Mouse (Mus musculus) kidney, adult 2 months (tissue): ENCODE results near the gene Tmem132e. TPM values are rescaled to one million over a fixed set of nuclear protein-coding genes. Genes with fewer than 3 reads are reported as not detected.
A peak's percentile ranks its signal among the peaks of the same experiment; 100 is the strongest.

ENCODE experiments used
- DNase-seq: peaks from one replicate; pipeline ENCODE4 v3.0.0; 2021
- H3K27ac ChIP-seq: fragments of 200-500 bp; 2 replicates; pipeline ENCODE4 v1.5.1; 2012; ENCODE audit warnings: low read depth, low read length, control low read depth, inconsistent platforms; ENCODE audit not compliant: insufficient read depth
- H3K27me3 ChIP-seq: fragments of 200-500 bp; replicated peaks from 2 replicates; pipeline ENCODE4 v1.6.1; 2012; ENCODE audit warnings: mild to moderate bottlenecking, moderate library complexity, low read length, inconsistent platforms; ENCODE audit not compliant: control insufficient read depth, insufficient read depth
- H3K36me3 ChIP-seq: fragments of 200-500 bp; 2 replicates; pipeline ENCODE4 v1.6.1; 2012; ENCODE audit warnings: mild to moderate bottlenecking, moderate library complexity, low read length, inconsistent platforms; ENCODE audit not compliant: control insufficient read depth, insufficient read depth
- H3K4me1 ChIP-seq: fragments of 200-500 bp; 2 replicates; pipeline ENCODE4 v1.6.1; 2011; ENCODE audit warnings: low read length; ENCODE audit not compliant: control insufficient read depth, insufficient read depth
- H3K4me3 ChIP-seq: fragments of 200-500 bp; 2 replicates; pipeline ENCODE4 v1.5.1; 2011; ENCODE audit warnings: mild to moderate bottlenecking, low read depth, low read length, control low read depth; ENCODE audit not compliant: insufficient read depth
- CTCF ChIP-seq: fragments of 200-500 bp; conservative IDR thresholded peaks from 2 replicates; pipeline ENCODE4 v1.5.1; 2011; ENCODE audit warnings: low read depth, mild to moderate bottlenecking, control low read depth, low read length, moderate library complexity, mixed read lengths; ENCODE audit not compliant: insufficient read depth, insufficient read length
- POLR2A ChIP-seq: fragments of 200-500 bp; IDR thresholded peaks from one replicate; pipeline ENCODE4 v1.6.1; 2011; ENCODE audit warnings: low read depth, low read length, control low read depth
- WGBS: fragments of 180-500 bp; shearing (Covaris S2); methylation state at CpG from one replicate; pipeline ENCODE4 v1.1.7; 2018; 5-methylcytosine and 5-hydroxymethylcytosine counted together
- polyA plus RNA-seq: library from polyadenylated mRNA; depleted of rRNA; stranded (reverse); fragments of >200 nt; gene quantifications from 2 replicates; pipeline ENCODE4 v1.2.3, GENCODE M21; 2012; rRNA removed

Gene Tmem132e
- polyA plus RNA-seq, 1 experiment, result 0.41 TPM

GRCm38 (mm10) chr11:82467218-82467617 lies 78.5 kb downstream of the Tmem132e start:
- no peak overlapping the region for H3K27ac ChIP-seq
- no peaks in the 10 kb centered on the region for H3K4me1 ChIP-seq
- no peaks in the 10 kb centered on the region for H3K27me3 ChIP-seq
- TF ChIP-seq CTCF, result no peak
- TF ChIP-seq POLR2A, result no peak
- no peak overlapping the region for H3K4me3 ChIP-seq
- no peak for DNase-seq
- 73% methylated on average over 7 of the region's 7 CpGs for WGBS
- no peaks in the 10 kb centered on the region for H3K36me3 ChIP-seq

GRCm38 (mm10) chr11:82471076-82471475 lies 82.4 kb downstream of the Tmem132e start:
- Histone ChIP-seq H3K27ac (no peak overlapping the region), H3K4me3 (no peak overlapping the region), H3K36me3 (no peaks in the 10 kb centered on the region), H3K4me1 (no peaks in the 10 kb centered on the region), H3K27me3 (no peaks in the 10 kb centered on the region)
- DNase-seq, result no peak
- TF ChIP-seq POLR2A (no peak), CTCF (no peak)
- WGBS, result 74% methylated on average over 1 of the region's 1 CpGs

- Histone ChIP-seq H3K36me3 (no peaks in the 10 kb centered on the region), H3K4me1 (no peaks in the 10 kb centered on the region), H3K27me3 (no peaks in the 10 kb centered on the region), H3K27ac (no peak overlapping the region), H3K4me3 (no peak overlapping the region)
- TF ChIP-seq POLR2A (no peak), CTCF (no peak)
- 38% methylated on average over 12 of the region's 12 CpGs for WGBS
- no peak for DNase-seq
These were observed 84.5 kb downstream of the Tmem132e start for GRCm38 (mm10) chr11:82473137-82473621.

- 58% methylated on average over 4 of the region's 4 CpGs for WGBS
- no peaks in the 10 kb centered on the region for H3K27me3 ChIP-seq
- H3K4me3 ChIP-seq, result no peak overlapping the region
- no peaks in the 10 kb centered on the region for H3K4me1 ChIP-seq
- TF ChIP-seq CTCF, result no peak
- no peak for TF ChIP-seq POLR2A
- no peak overlapping the region for H3K27ac ChIP-seq
- no peak for DNase-seq
- no peaks in the 10 kb centered on the region for H3K36me3 ChIP-seq
These were observed 87.4 kb downstream of the Tmem132e start for GRCm38 (mm10) chr11:82476092-82476491.

- Histone ChIP-seq H3K27ac (no peak overlapping the region), H3K27me3 (no peaks in the 10 kb centered on the region), H3K4me1 (no peaks in the 10 kb centered on the region), H3K4me3 (no peak overlapping the region), H3K36me3 (no peaks in the 10 kb centered on the region)
- 41% methylated on average over 3 of the region's 3 CpGs for WGBS
- DNase-seq, result no peak
- TF ChIP-seq POLR2A (no peak), CTCF (no peak)
These were observed 88.7 kb downstream of the Tmem132e start for GRCm38 (mm10) chr11:82477412-82477811.

- Histone ChIP-seq H3K27me3 (no peaks in the 10 kb centered on the region), H3K4me3 (no peak overlapping the region), H3K36me3 (no peaks in the 10 kb centered on the region), H3K4me1 (no peaks in the 10 kb centered on the region), H3K27ac (no peak overlapping the region)
- peak; percentile 2 for DNase-seq
- WGBS, result 70% methylated on average over 3 of the region's 3 CpGs
- no peak for TF ChIP-seq CTCF
- TF ChIP-seq POLR2A, result no peak
These were observed 92.2 kb downstream of the Tmem132e start for GRCm38 (mm10) chr11:82480941-82481340.

GRCm38 (mm10) chr11:82487359-82488086 lies 98.8 kb downstream of the Tmem132e start:
- Histone ChIP-seq H3K4me1 (no peaks in the 10 kb centered on the region), H3K27me3 (no peaks in the 10 kb centered on the region), H3K4me3 (no peak overlapping the region), H3K27ac (no peak overlapping the region), H3K36me3 (no peaks in the 10 kb centered on the region)
- TF ChIP-seq POLR2A (no peak), CTCF (no peak)
- 42% methylated on average over 8 of the region's 8 CpGs for WGBS
- no peak for DNase-seq

GRCm38 (mm10) chr11:82490896-82491295 lies 102.2 kb downstream of the Tmem132e start:
- no peaks in the 10 kb centered on the region for H3K36me3 ChIP-seq
- no peak overlapping the region for H3K27ac ChIP-seq
- WGBS, result 38% methylated on average over 3 of the region's 3 CpGs
- H3K27me3 ChIP-seq, result no peaks in the 10 kb centered on the region
- DNase-seq, result no peak
- no peak overlapping the region for H3K4me3 ChIP-seq
- TF ChIP-seq CTCF (no peak), POLR2A (no peak)
- no peaks in the 10 kb centered on the region for H3K4me1 ChIP-seq

Other genes starting within 250 kb of the Tmem132e start
- gene Ccl1, start 83.2 kb upstream of the Tmem132e start, polyA plus RNA-seq, result not detected in 2 replicates